Mouse (Mus musculus): Measurements from ENCODE around the gene Slc35g2.

GRCm38 (mm10) chr9:100605985-100606554, 35.2 kb upstream of the Slc35g2 start:
- no peak for TF ChIP-seq CTCF (IDR thresholded peaks at IDR 0.05; ENCODE audit: low read depth, low read length)
- TF ChIP-seq POLR2A (IDR thresholded peaks at IDR 0.05; ENCODE audit: extremely low read depth, insufficient read depth, low read length): no peak

Data from liver, adult 2 months (tissue).